Mouse (Mus musculus): ENCODE measurements around the gene Calm1.

- no peak for TF ChIP-seq CTCF (IDR thresholded peaks at IDR 0.05; ENCODE audit: low read depth)
- no peak for TF ChIP-seq EP300 (optimal IDR thresholded peaks at IDR 0.05)
Observed at GRCm38 (mm10) chr12:100244580-100244979, 45.3 kb downstream of the Calm1 start.
